Mouse (Mus musculus): ENCODE measurements around the gene Nod2. TPM values are rescaled to one million over a fixed set of nuclear protein-coding genes. Genes with fewer than 3 reads are reported as not detected.
A peak's percentile ranks its signal among the peaks of the same experiment; 100 is the strongest.
"Not testable (repeated sequence)": the region's sequence is repeated elsewhere in the genome, so short reads cannot be mapped to it uniquely, and the experiment has no call there.

The Nod2 gene
- total RNA-seq, 2 experiments from 2014 or later: 0.66 to 0.73 TPM

- DNase-seq: peak; percentile 79
- intact Hi-C loops (cut with DNase I; ENCODE audit: low total_unique reads): loop anchor here (10.0 kb wide), 1 partner anchor 363 kb away; no protein-coding TSS in a partner anchor
These were observed 19.7 kb upstream of the Nod2 start for GRCm38 (mm10) chr8:88627265-88627991.

- intact Hi-C loops (cut with DNase I; ENCODE audit: low total_unique reads): loop anchor here (10.0 kb wide), 1 partner anchor 363 kb away; no protein-coding TSS in a partner anchor
- no peak for DNase-seq
These were observed 18.9 kb upstream of the Nod2 start for GRCm38 (mm10) chr8:88628001-88628774.

GRCm38 (mm10) chr8:88630225-88630624 lies 16.9 kb upstream of the Nod2 start:
- intact Hi-C loops (cut with DNase I; ENCODE audit: low total_unique reads): loop anchor here (5.0 kb wide), 1 partner anchor 72 kb away; no protein-coding TSS in a partner anchor
- no peak for DNase-seq

GRCm38 (mm10) chr8:88631081-88631480 lies 16.0 kb upstream of the Nod2 start:
- DNase-seq: no peak
- intact Hi-C loops (cut with DNase I; ENCODE audit: low total_unique reads): loop anchor here (5.0 kb wide), 1 partner anchor 71 kb away; no protein-coding TSS in a partner anchor

- intact Hi-C loops (cut with DNase I; ENCODE audit: low total_unique reads): loop anchor here (5.0 kb wide), 1 partner anchor 69 kb away; no protein-coding TSS in a partner anchor
- no peak for DNase-seq
These were observed 13.8 kb upstream of the Nod2 start for GRCm38 (mm10) chr8:88633343-88633765.

GRCm38 (mm10) chr8:88635474-88636397 lies 11.4 kb upstream of the Nod2 start, which contains the start of gene Snx20:
Gene Snx20, minus strand, starts transcription at chr8:88636128.
- intact Hi-C loops (cut with DNase I; ENCODE audit: low total_unique reads): no loop called here
- no peak for DNase-seq

GRCm38 (mm10) chr8:88637092-88638000 lies 9.8 kb upstream of the Nod2 start:
- intact Hi-C loops (cut with DNase I; ENCODE audit: low total_unique reads): no loop called here
- DNase-seq: no peak

- DNase-seq: no peak
- intact Hi-C loops (cut with DNase I; ENCODE audit: low total_unique reads): no loop called here
These were observed 8.2 kb upstream of the Nod2 start for GRCm38 (mm10) chr8:88638908-88639307.

GRCm38 (mm10) chr8:88642734-88643564 lies 4.2 kb upstream of the Nod2 start:
- DNase-seq: no peak
- intact Hi-C loops (cut with DNase I; ENCODE audit: low total_unique reads): no loop called here

- intact Hi-C loops (cut with DNase I; ENCODE audit: low total_unique reads): no loop called here
These were observed 1.2 kb downstream of the Nod2 start for GRCm38 (mm10) chr8:88648322-88648721.

GRCm38 (mm10) chr8:88650016-88650708 lies 3.0 kb downstream of the Nod2 start:
- DNase-seq: no peak
- intact Hi-C loops (cut with DNase I; ENCODE audit: low total_unique reads): no loop called here

More at GRCm38 (mm10) chr8:88648322-88648721, 1.2 kb downstream of the Nod2 start:
- DNase-seq: no peak

GRCm38 (mm10) chr8:88651122-88651521 lies 4.0 kb downstream of the Nod2 start:
- intact Hi-C loops (cut with DNase I; ENCODE audit: low total_unique reads); DNase-seq: not testable (repeated sequence)

- intact Hi-C loops (cut with DNase I; ENCODE audit: low total_unique reads): no loop called here
- no peak for DNase-seq
These were observed 8.2 kb downstream of the Nod2 start for GRCm38 (mm10) chr8:88655334-88655733.

GRCm38 (mm10) chr8:88659873-88660272 lies 12.8 kb downstream of the Nod2 start:
- DNase-seq: no peak
- intact Hi-C loops (cut with DNase I; ENCODE audit: low total_unique reads): no loop called here

GRCm38 (mm10) chr8:88662401-88662821 lies 15.3 kb downstream of the Nod2 start:
- intact Hi-C loops (cut with DNase I; ENCODE audit: low total_unique reads): no loop called here
- DNase-seq: no peak

GRCm38 (mm10) chr8:88664121-88664520 lies 17.0 kb downstream of the Nod2 start:
- intact Hi-C loops (cut with DNase I; ENCODE audit: low total_unique reads): no loop called here
- no peak for DNase-seq

- intact Hi-C loops (cut with DNase I; ENCODE audit: low total_unique reads): no loop called here
- no peak for DNase-seq
These were observed 17.8 kb downstream of the Nod2 start for GRCm38 (mm10) chr8:88664947-88665346.
